Mouse (Mus musculus): ENCODE data around the gene Zfp593. TPM values are rescaled to one million over a fixed set of nuclear protein-coding genes. Genes with fewer than 3 reads are reported as not detected.
"Not testable (repeated sequence)": the region's sequence is repeated elsewhere in the genome, so short reads cannot be mapped to it uniquely, and the experiment has no call there.

Gene Zfp593
- polyA plus RNA-seq, 1 experiment from 2014 or later: 16.8 TPM

GRCm38 (mm10) chr4:134284942-134285341, 39.5 kb upstream of the Zfp593 start:
- no peaks in the 10 kb centered on the region for H3K9me3 ChIP-seq (ENCODE audit: control insufficient read depth, low read length)
- 93% methylated on average over 2 of the region's 2 CpGs for WGBS
- H3K27ac ChIP-seq (ENCODE audit: low read depth, low read length): no peak overlapping the region
- H3K4me3 ChIP-seq (ENCODE audit: low read depth, low read length): no peak overlapping the region
- DNase-seq (ENCODE audit: low spot score, missing footprints): no peak
- H3K27me3 ChIP-seq (ENCODE audit: control insufficient read depth, insufficient read depth, low read length): no peaks in the 10 kb centered on the region
- no peak overlapping the region for H3K9ac ChIP-seq (ENCODE audit: low read length)
- no peak overlapping the region for H3K4me2 ChIP-seq
- H3K36me3 ChIP-seq (ENCODE audit: control insufficient read depth, insufficient read depth, low read length): no peaks in the 10 kb centered on the region; the same call in 1 of the 2 replicates
- H3K4me1 ChIP-seq (ENCODE audit: control insufficient read depth, insufficient read depth, low read length): peaks cover 15% of the 10 kb centered on the region
- ATAC-seq (ENCODE audit: low FRiP score): no peak

GRCm38 (mm10) chr4:134273417-134274345, 28.3 kb upstream of the Zfp593 start:
- Histone ChIP-seq H3K27me3 (ENCODE audit: control insufficient read depth, insufficient read depth, low read length) (no peaks in the 10 kb centered on the region), H3K4me3 (ENCODE audit: low read depth, low read length) (no peak overlapping the region), H3K9me3 (ENCODE audit: control insufficient read depth, low read length) (no peaks in the 10 kb centered on the region), H3K4me2 (peak overlapping the region; percentile 13; the same call in 1 of the 2 replicates), H3K4me1 (ENCODE audit: control insufficient read depth, insufficient read depth, low read length) (no peaks in the 10 kb centered on the region), H3K27ac (ENCODE audit: low read depth, low read length) (no peak overlapping the region), H3K9ac (ENCODE audit: low read length) (no peak overlapping the region), H3K36me3 (ENCODE audit: control insufficient read depth, insufficient read depth, low read length) (peaks cover 10% of the 10 kb centered on the region)
- no peak for ATAC-seq (ENCODE audit: low FRiP score)
- peak; percentile 81 for DNase-seq (ENCODE audit: low spot score, missing footprints)
- 7% methylated on average over 14 of the region's 14 CpGs for WGBS

GRCm38 (mm10) chr4:134272731-134273416, 27.5 kb upstream of the Zfp593 start:
- 38% methylated on average over 12 of the region's 13 CpGs for WGBS
- H3K27me3 ChIP-seq (ENCODE audit: control insufficient read depth, insufficient read depth, low read length): no peaks in the 10 kb centered on the region
- no peak overlapping the region for H3K27ac ChIP-seq (ENCODE audit: low read depth, low read length)
- no peak overlapping the region for H3K4me3 ChIP-seq (ENCODE audit: low read depth, low read length)
- H3K36me3 ChIP-seq (ENCODE audit: control insufficient read depth, insufficient read depth, low read length): peaks cover 4% of the 10 kb centered on the region; the same call in 1 of the 2 replicates
- no peak overlapping the region for H3K9ac ChIP-seq (ENCODE audit: low read length)
- H3K4me2 ChIP-seq: peak overlapping the region; percentile 13; the same call in 1 of the 2 replicates
- ATAC-seq (ENCODE audit: low FRiP score): no peak
- no peaks in the 10 kb centered on the region for H3K9me3 ChIP-seq (ENCODE audit: control insufficient read depth, low read length)
- peak; percentile 69 for DNase-seq (ENCODE audit: low spot score, missing footprints)
- H3K4me1 ChIP-seq (ENCODE audit: control insufficient read depth, insufficient read depth, low read length): no peaks in the 10 kb centered on the region

GRCm38 (mm10) chr4:134271979-134272378, 26.6 kb upstream of the Zfp593 start:
- Histone ChIP-seq H3K36me3 (ENCODE audit: control insufficient read depth, insufficient read depth, low read length) (peaks cover under 1% of the 10 kb centered on the region; the same call in 1 of the 2 replicates), H3K9me3 (ENCODE audit: control insufficient read depth, low read length) (no peaks in the 10 kb centered on the region), H3K27ac (ENCODE audit: low read depth, low read length) (no peak overlapping the region), H3K27me3 (ENCODE audit: control insufficient read depth, insufficient read depth, low read length) (no peaks in the 10 kb centered on the region), H3K4me3 (ENCODE audit: low read depth, low read length) (no peak overlapping the region), H3K9ac (ENCODE audit: low read length) (no peak overlapping the region), H3K4me1 (ENCODE audit: control insufficient read depth, insufficient read depth, low read length) (no peaks in the 10 kb centered on the region), H3K4me2 (no peak overlapping the region)
- 85% methylated on average over 7 of the region's 7 CpGs for WGBS
- DNase-seq (ENCODE audit: low spot score, missing footprints) (peak; percentile 39), ATAC-seq (ENCODE audit: low FRiP score) (no peak)

GRCm38 (mm10) chr4:134269622-134270021, 24.2 kb upstream of the Zfp593 start:
- not testable (repeated sequence) for H3K4me3 ChIP-seq (ENCODE audit: low read depth, low read length); H3K4me2 ChIP-seq; ATAC-seq (ENCODE audit: low FRiP score)

GRCm38 (mm10) chr4:134268102-134268655, 22.8 kb upstream of the Zfp593 start:
- DNase-seq (ENCODE audit: low spot score, missing footprints) (peak; percentile 49), ATAC-seq (ENCODE audit: low FRiP score) (no peak)
- Histone ChIP-seq H3K9ac (ENCODE audit: low read length) (no peak overlapping the region), H3K27ac (ENCODE audit: low read depth, low read length) (no peak overlapping the region), H3K4me1 (ENCODE audit: control insufficient read depth, insufficient read depth, low read length) (no peaks in the 10 kb centered on the region), H3K36me3 (ENCODE audit: control insufficient read depth, insufficient read depth, low read length) (no peaks in the 10 kb centered on the region), H3K4me2 (no peak overlapping the region), H3K27me3 (ENCODE audit: control insufficient read depth, insufficient read depth, low read length) (no peaks in the 10 kb centered on the region), H3K9me3 (ENCODE audit: control insufficient read depth, low read length) (no peaks in the 10 kb centered on the region), H3K4me3 (ENCODE audit: low read depth, low read length) (no peak overlapping the region)
- 88% methylated on average over 19 of the region's 19 CpGs for WGBS

More at GRCm38 (mm10) chr4:134269622-134270021, 24.2 kb upstream of the Zfp593 start:
- H3K4me1 ChIP-seq (ENCODE audit: control insufficient read depth, insufficient read depth, low read length); H3K36me3 ChIP-seq (ENCODE audit: control insufficient read depth, insufficient read depth, low read length); H3K9ac ChIP-seq (ENCODE audit: low read length); H3K27me3 ChIP-seq (ENCODE audit: control insufficient read depth, insufficient read depth, low read length); H3K27ac ChIP-seq (ENCODE audit: low read depth, low read length); H3K9me3 ChIP-seq (ENCODE audit: control insufficient read depth, low read length): not testable (repeated sequence)
- DNase-seq (ENCODE audit: low spot score, missing footprints): peak; percentile 26

GRCm38 (mm10) chr4:134265860-134266585, 20.6 kb upstream of the Zfp593 start:
- Histone ChIP-seq H3K4me3 (ENCODE audit: low read depth, low read length) (no peak overlapping the region), H3K9me3 (ENCODE audit: control insufficient read depth, low read length) (no peaks in the 10 kb centered on the region), H3K27me3 (ENCODE audit: control insufficient read depth, insufficient read depth, low read length) (no peaks in the 10 kb centered on the region), H3K9ac (ENCODE audit: low read length) (no peak overlapping the region), H3K27ac (ENCODE audit: low read depth, low read length) (no peak overlapping the region), H3K4me2 (no peak overlapping the region), H3K4me1 (ENCODE audit: control insufficient read depth, insufficient read depth, low read length) (no peaks in the 10 kb centered on the region), H3K36me3 (ENCODE audit: control insufficient read depth, insufficient read depth, low read length) (no peaks in the 10 kb centered on the region)
- ATAC-seq (ENCODE audit: low FRiP score) (no peak), DNase-seq (ENCODE audit: low spot score, missing footprints) (peak; percentile 44)
- WGBS: 74% methylated on average over 9 of the region's 9 CpGs

- no peak for ATAC-seq (ENCODE audit: low FRiP score)
- H3K4me1 ChIP-seq (ENCODE audit: control insufficient read depth, insufficient read depth, low read length): no peaks in the 10 kb centered on the region
- H3K36me3 ChIP-seq (ENCODE audit: control insufficient read depth, insufficient read depth, low read length): no peaks in the 10 kb centered on the region
- H3K9me3 ChIP-seq (ENCODE audit: control insufficient read depth, low read length): no peaks in the 10 kb centered on the region
- peak; percentile 91 for DNase-seq (ENCODE audit: low spot score, missing footprints)
- no peak overlapping the region for H3K4me2 ChIP-seq
- H3K27ac ChIP-seq (ENCODE audit: low read depth, low read length): no peak overlapping the region
- WGBS: 38% methylated on average over 6 of the region's 6 CpGs
- no peak overlapping the region for H3K4me3 ChIP-seq (ENCODE audit: low read depth, low read length)
- no peak overlapping the region for H3K9ac ChIP-seq (ENCODE audit: low read length)
- no peaks in the 10 kb centered on the region for H3K27me3 ChIP-seq (ENCODE audit: control insufficient read depth, insufficient read depth, low read length)
Observed at GRCm38 (mm10) chr4:134263191-134263590, 17.8 kb upstream of the Zfp593 start.

All from midbrain, embryonic 11.5 days (tissue).